Mouse (Mus musculus) limb, embryonic 14.5 days (tissue): ENCODE measurements around the gene Bcar3. TPM values are rescaled to one million over a fixed set of nuclear protein-coding genes. Genes with fewer than 3 reads are reported as not detected.
A peak's percentile ranks its signal among the peaks of the same experiment; 100 is the strongest.

Source experiments
- ATAC-seq: fragments of 200-750 bp; cut with Nextera tagmentation; 2 replicates; pipeline ENCODE4 v1.8.0; 2017; ENCODE audit warnings: low read depth, moderate number of reproducible peaks, moderate TSS enrichment; ENCODE audit not compliant: low FRiP score
- DNase-seq: peaks from one replicate; pipeline ENCODE4 v3.0.0-alpha.2; 2015; ENCODE audit warnings: low spot score
- H3K27ac ChIP-seq: fragments of 300-500 bp; sonication (generic); replicated peaks from 2 replicates; pipeline ENCODE4 v1.5.1; 2014; ENCODE audit warnings: low read depth, mild to moderate bottlenecking, low read length, moderate library complexity, mixed read lengths
- H3K27me3 ChIP-seq: fragments of 300-500 bp; sonication (generic); 2 replicates; pipeline ENCODE4 v1.6.1; 2014; ENCODE audit warnings: low read length, mixed read lengths; ENCODE audit not compliant: control insufficient read depth, insufficient read depth
- H3K36me3 ChIP-seq: fragments of 300-500 bp; sonication (generic); 2 replicates; pipeline ENCODE4 v1.6.1; 2014; ENCODE audit warnings: mild to moderate bottlenecking, low read length, moderate library complexity, mixed read lengths; ENCODE audit not compliant: control insufficient read depth, insufficient read depth
- H3K4me1 ChIP-seq: fragments of 300-500 bp; sonication (generic); 2 replicates; pipeline ENCODE4 v1.6.1; 2014; ENCODE audit warnings: antibody characterized with exemption, low read length, mixed read lengths; ENCODE audit not compliant: control insufficient read depth, insufficient read depth
- H3K4me2 ChIP-seq: fragments of 300-500 bp; sonication (generic); replicated peaks from 2 replicates; pipeline ENCODE4 v1.6.1; 2014; ENCODE audit warnings: low read depth, mild to moderate bottlenecking, low read length, moderate library complexity; ENCODE audit not compliant: severe bottlenecking
- H3K4me3 ChIP-seq: fragments of 300-500 bp; sonication (generic); replicated peaks from 2 replicates; pipeline ENCODE4 v1.5.1; 2014; ENCODE audit warnings: low read length
- H3K9ac ChIP-seq: fragments of 300-500 bp; sonication (generic); 2 replicates; pipeline ENCODE4 v1.6.1; 2014; ENCODE audit warnings: mild to moderate bottlenecking, low read depth, low read length, moderate library complexity; ENCODE audit not compliant: severe bottlenecking
- H3K9me3 ChIP-seq: fragments of 300-500 bp; sonication (generic); 2 replicates; pipeline ENCODE4 v1.6.1; 2016; ENCODE audit warnings: low read length; ENCODE audit not compliant: control insufficient read depth
- POLR2A ChIP-seq: fragments of 200-500 bp; IDR thresholded peaks from 2 replicates; pipeline ENCODE4 v1.8.0; 2012; ENCODE audit warnings: inconsistent platforms, mild to moderate bottlenecking, moderate library complexity, borderline replicate concordance; ENCODE audit not compliant: insufficient read depth, insufficient read length; ENCODE audit errors: extremely low read depth
- WGBS: fragments of 180-500 bp; shearing (Covaris S2); extraction: QIAGEN DNeasy Blood & Tissue Kit; methylation state at CpG from one replicate; pipeline ENCODE4 v1.1.7; 2014; 5-methylcytosine and 5-hydroxymethylcytosine counted together
- polyA plus RNA-seq, 2 experiments: library from polyadenylated mRNA; depleted of rRNA in 1 of 2; stranded (reverse) in 1 of 2; unstranded in 1 of 2; fragments of >200 nt; fragmentation: Nextera tagmentation in 1 of 2; extraction: Ambion mirVana in 1 of 2; gene quantifications; 2 replicates each; pipeline versions ENCODE4 v1.2.1 to v1.2.3; 2012 to 2014

Gene Bcar3
- polyA plus RNA-seq, 2 experiments: 7.8 to 7.9 TPM

- 30% methylated on average over 16 of the region's 16 CpGs for WGBS
These were observed 124.8 kb downstream of the Bcar3 start for GRCm38 (mm10) chr3:122418564-122419274.

DNA sequence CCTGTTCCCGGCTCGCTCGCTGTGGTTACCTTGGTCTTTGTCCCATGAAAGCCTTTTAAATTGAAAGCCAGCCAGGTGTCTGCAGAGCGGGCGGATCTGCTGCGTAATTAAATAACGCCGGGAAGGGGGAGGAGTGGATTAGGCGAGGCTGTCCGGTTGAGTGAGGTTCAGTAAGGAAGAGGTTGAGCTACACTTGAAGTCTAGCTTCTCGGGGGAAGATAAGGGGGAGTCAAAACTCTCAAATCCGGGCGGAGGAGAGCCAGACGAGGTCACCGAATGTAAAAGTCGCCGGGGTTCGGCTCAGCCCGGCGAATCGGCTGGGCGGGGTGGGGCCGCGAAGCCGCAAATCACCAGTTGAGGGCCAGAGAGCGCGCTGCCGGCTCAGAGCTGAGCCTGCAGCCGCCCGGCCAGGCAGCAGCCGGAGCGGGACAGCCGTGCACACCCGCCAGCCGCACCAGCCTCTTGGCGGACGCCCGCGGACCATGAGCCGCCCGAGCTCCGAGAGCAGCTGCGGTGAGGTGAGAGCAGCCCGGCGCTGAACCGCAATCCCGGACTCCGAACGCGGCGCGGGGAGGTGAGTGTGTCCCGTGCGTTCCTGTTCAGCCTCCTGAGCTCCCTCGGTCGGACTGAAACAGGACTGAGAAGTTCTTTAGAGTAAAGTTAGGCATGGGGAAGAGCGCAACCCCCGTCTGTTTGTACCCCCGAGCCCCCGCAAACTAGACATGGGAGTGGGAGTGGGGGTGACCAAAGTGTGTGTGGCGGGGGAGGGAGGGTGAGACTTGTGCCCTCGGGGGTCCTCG, 125.9 kb downstream of the Bcar3 start:
- ATAC-seq (peak; percentile 86), DNase-seq (peak; percentile 66)
- Histone ChIP-seq H3K27ac (peak overlapping the region; percentile 49; the same call in 1 of the 2 replicates), H3K4me1 (peaks cover 6% of the 10 kb centered on the region), H3K9me3 (no peaks in the 10 kb centered on the region), H3K36me3 (no peaks in the 10 kb centered on the region), H3K4me3 (peak overlapping the region; percentile 56), H3K9ac (peak overlapping the region; percentile 71), H3K27me3 (no peaks in the 10 kb centered on the region), H3K4me2 (peak overlapping the region; percentile 92)
- 4% methylated on average over 60 of the region's 63 CpGs for WGBS
- TF ChIP-seq POLR2A: 0 out of 2 replicates have a peak, but pooled peaks have one; percentile 61

More at GRCm38 (mm10) chr3:122418564-122419274, 124.8 kb downstream of the Bcar3 start:
- no peaks in the 10 kb centered on the region for H3K9me3 ChIP-seq
- no peaks in the 10 kb centered on the region for H3K36me3 ChIP-seq
- ATAC-seq: no peak
- H3K9ac ChIP-seq: no peak overlapping the region
- TF ChIP-seq POLR2A: no peak
- H3K4me3 ChIP-seq: 0 out of 2 replicates have a peak overlapping the region, but pooled peaks have one; percentile 56
- peak overlapping the region; percentile 92; the same call in 1 of the 2 replicates for H3K4me2 ChIP-seq
- DNase-seq: no peak
- no peak overlapping the region for H3K27ac ChIP-seq
- H3K4me1 ChIP-seq: peaks cover 17% of the 10 kb centered on the region
- H3K27me3 ChIP-seq: no peaks in the 10 kb centered on the region

- Histone ChIP-seq H3K9ac (peak overlapping the region; percentile 71), H3K4me1 (peaks cover 3% of the 10 kb centered on the region; the same call in 1 of the 2 replicates), H3K9me3 (no peaks in the 10 kb centered on the region), H3K27ac (no peak overlapping the region), H3K4me2 (peak overlapping the region; percentile 92), H3K36me3 (no peaks in the 10 kb centered on the region), H3K27me3 (no peaks in the 10 kb centered on the region), H3K4me3 (peak overlapping the region; percentile 56)
- WGBS: 1% methylated on average over 15 of the region's 15 CpGs
- ATAC-seq (peak; percentile 34), DNase-seq (peak; percentile 45)
- TF ChIP-seq POLR2A: no peak
These were observed 126.5 kb downstream of the Bcar3 start for GRCm38 (mm10) chr3:122420410-122420774.

- no peaks in the 10 kb centered on the region for H3K36me3 ChIP-seq
- H3K27ac ChIP-seq: no peak overlapping the region
- H3K27me3 ChIP-seq: no peaks in the 10 kb centered on the region
- DNase-seq: no peak
- WGBS: 19% methylated on average over 13 of the region's 13 CpGs
- peak overlapping the region; percentile 92 for H3K4me2 ChIP-seq
- no peak for ATAC-seq
- H3K4me3 ChIP-seq: peak overlapping the region; percentile 56
- H3K9me3 ChIP-seq: no peaks in the 10 kb centered on the region
- H3K4me1 ChIP-seq: peaks cover 3% of the 10 kb centered on the region; the same call in 1 of the 2 replicates
- 0 out of 2 replicates have a peak overlapping the region, but pooled peaks have one; percentile 71 for H3K9ac ChIP-seq
- TF ChIP-seq POLR2A: no peak
These were observed 127.2 kb downstream of the Bcar3 start for GRCm38 (mm10) chr3:122421042-122421702.

DNA sequence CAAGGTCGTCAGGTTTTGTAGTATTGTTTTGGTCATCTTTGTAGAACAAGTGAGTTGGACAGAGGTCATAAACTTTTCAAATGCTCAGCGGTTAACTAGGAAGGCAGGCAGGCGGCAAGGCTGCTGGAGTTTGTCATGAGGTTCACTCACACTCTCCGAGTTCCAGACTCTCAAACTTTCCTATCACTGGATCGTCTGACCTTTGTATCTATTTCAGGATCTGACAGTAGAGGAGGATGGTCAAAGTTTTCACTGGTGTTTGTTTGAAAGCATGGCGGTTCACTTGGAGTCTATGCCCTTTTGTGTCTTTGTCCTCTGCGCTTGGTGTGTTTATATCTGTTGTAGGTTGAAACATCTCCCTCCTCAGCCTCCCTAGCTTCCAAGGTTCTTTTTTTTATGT, 127.9 kb downstream of the Bcar3 start:
- no peak overlapping the region for H3K4me2 ChIP-seq
- no peaks in the 10 kb centered on the region for H3K27me3 ChIP-seq
- no peaks in the 10 kb centered on the region for H3K36me3 ChIP-seq
- H3K9ac ChIP-seq: no peak overlapping the region
- DNase-seq (no peak), ATAC-seq (no peak)
- no peaks in the 10 kb centered on the region for H3K9me3 ChIP-seq
- peaks cover 3% of the 10 kb centered on the region; the same call in 1 of the 2 replicates for H3K4me1 ChIP-seq
- no peak for TF ChIP-seq POLR2A
- no peak overlapping the region for H3K27ac ChIP-seq
- WGBS: 57% methylated on average over 7 of the region's 7 CpGs
- no peak overlapping the region for H3K4me3 ChIP-seq
